Mouse (Mus musculus) neural tube, postnatal 0 days (tissue): ENCODE results near the gene Zfp329. TPM values are rescaled to one million over a fixed set of nuclear protein-coding genes. Genes with fewer than 3 reads are reported as not detected.

Source experiments
- polyA plus RNA-seq: library from polyadenylated mRNA; unstranded; fragments of >200 nt; fragmentation: Nextera tagmentation; extraction: Ambion mirVana; gene quantifications from 2 replicates; pipeline ENCODE4 v1.2.1, GENCODE M21; 2015

The Zfp329 gene
- 18.5 and 20.4 TPM in 2 replicates for polyA plus RNA-seq

DNA sequence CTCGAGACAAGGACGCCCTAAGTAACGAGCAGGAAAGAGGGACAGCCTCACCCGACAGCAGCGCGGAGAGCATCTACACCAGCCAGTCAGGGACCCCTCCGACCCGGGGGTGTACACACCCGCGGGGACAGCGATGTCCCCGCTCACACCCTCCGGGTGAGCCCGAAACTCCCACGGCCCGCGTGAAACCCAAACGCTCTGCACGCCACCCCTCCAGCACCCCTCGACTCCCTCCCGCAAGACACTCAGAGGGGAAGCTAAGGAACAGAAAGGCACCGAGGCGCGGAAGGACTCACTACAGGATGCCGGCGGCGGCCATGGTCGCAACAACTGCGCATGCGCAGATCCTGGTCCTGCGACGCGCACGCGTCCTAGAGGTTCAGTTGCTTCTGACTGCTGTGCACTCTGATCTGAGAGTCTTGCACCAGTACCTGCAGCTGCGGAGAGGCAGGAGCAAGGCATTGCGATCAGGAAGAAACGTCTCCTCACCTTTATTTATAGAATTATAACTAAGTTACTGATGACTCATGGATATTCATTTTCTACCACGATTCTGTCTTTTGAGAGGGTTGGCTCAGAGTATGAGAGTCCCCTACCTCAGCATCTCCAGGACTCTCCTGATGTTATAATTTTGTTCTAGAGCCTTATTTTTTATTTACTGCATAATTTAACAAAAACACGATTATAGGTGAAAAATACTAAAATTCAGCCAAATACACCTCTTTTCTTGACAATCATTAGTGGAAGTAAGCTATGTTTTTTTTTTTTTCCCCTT is at the start of gene Zfp329:
TSS of gene Zfp329 (minus strand) at position 338 of the 775 bp plus-strand sequence.

DNA sequence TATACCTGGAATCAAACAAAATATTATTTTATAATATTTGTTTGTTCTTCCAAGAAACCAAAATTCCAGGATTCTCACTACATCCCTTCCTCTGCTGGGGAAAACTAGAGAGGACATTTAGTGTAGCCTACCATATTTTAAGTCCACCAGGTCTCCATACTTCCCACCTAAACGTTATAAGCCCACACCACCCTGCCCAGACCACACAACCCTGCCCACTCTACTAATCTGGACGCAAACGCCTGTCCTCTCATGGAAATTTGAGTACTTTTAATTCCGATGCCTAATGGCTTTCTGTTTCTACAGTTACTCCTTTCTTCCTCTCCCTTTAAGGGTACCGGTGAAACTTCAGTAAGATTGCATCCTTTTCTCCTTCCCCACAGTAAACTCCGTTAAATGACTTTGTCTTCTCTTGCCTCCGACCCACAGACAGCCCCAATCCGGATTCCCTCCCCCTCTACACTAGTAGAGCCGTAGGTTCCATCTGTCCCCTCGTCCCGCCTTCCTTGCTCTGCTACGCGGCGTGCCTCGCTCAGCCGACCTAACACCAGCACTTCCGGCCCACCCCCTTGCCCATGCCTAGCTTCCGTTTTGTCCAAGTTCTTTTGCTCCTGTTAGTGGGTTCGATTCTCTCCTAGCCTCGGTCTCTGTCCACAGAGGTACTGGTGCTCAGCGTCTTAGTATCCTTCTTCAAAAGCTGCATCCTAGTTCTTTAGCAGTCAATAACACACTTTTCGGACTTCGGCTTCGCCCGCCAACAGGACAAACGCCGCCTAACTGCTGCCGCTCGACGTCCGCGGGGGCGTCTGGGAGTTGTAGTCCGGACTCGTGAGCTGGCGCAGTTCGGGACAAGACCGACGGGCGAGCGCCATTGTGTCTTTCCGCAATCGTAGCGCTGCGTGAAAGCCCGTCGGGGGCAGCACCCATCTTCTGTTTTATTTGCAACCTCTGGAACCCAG is 15.8 kb upstream of the Zfp329 start, which contains the start of gene Zfp110:
TSS of gene Zfp110 (plus strand) at position 600 of the 959 bp plus-strand sequence.

DNA sequence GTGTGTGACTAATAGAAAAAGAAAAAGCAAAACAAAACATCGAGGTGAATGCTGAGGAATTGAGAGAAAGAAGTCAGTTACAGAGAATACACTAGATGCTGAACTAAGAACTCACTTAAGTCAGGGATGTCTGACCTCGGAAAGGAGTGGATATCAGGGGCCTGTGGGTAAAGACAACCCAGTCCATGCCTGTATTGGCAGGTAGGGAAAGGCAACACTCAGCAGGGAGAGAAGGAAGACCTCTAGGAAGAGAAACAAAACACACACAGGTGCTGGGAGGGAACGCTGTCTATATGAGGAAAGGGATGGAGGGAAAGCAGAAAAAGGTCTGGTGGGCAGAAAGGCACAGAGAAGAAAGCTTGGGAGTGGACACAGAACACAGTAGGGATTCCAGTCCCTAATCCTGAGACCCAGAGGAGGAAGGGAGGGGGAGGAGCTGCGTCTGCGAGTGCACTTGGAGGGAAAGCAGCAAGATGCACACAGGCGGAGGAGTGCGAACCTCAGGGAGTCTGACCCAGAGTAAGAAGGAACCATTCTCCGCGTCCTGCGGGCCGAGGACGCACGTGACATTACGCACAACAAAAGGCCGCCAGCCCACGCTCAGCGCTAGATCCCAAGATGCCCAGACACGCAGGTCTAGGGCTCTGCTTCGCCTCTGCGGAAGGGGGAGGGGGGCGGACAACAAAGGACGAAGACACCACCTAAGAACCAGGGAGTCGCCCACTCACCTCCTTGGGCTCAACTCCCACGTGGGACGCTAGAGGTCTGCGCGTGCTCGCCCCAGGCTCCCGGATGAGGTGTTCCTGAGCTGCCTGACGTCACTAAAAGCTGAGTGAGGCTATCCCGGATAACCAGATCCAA is 15.6 kb downstream of the Zfp329 start, which contains the start of gene Zscan18:
TSS of gene Zscan18 (minus strand) at position 770 of the 861 bp plus-strand sequence.

Other genes with a start within 250 kb of the Zfp329 start
- 0.01 TPM in 1 of 2 replicates, not detected in the other for gene Vmn2r53, start 210.1 kb downstream of the Zfp329 start, polyA plus RNA-seq
- gene Vmn2r54, start 178.5 kb downstream of the Zfp329 start, polyA plus RNA-seq = not detected in 2 replicates
- gene Vmn2r55, start 133.9 kb downstream of the Zfp329 start, polyA plus RNA-seq = not detected in 2 replicates
- gene Vmn2r56, start 83.9 kb downstream of the Zfp329 start, polyA plus RNA-seq = not detected in 2 replicates
- 19.4 and 23.9 TPM in 2 replicates for gene Zscan18, start 15.2 kb downstream of the Zfp329 start, polyA plus RNA-seq
- gene Zfp110, start 15.9 kb upstream of the Zfp329 start, polyA plus RNA-seq = 15.4 and 15.5 TPM in 2 replicates
- 4.5 and 5.1 TPM in 2 replicates for gene Zfp128, start 62.3 kb upstream of the Zfp329 start, polyA plus RNA-seq
- gene Zscan22, start 79.0 kb upstream of the Zfp329 start, polyA plus RNA-seq = 6.8 TPM in 2 replicates
- 620 and 632 TPM in 2 replicates for gene Rps5, start 103.4 kb upstream of the Zfp329 start, polyA plus RNA-seq
- gene Rnf225, start 108.6 kb upstream of the Zfp329 start, polyA plus RNA-seq = 1.0 and 1.6 TPM in 2 replicates
- 10.5 and 12.2 TPM in 2 replicates for gene Zfp324, start 147.0 kb upstream of the Zfp329 start, polyA plus RNA-seq
- gene Zfp446, start 159.0 kb upstream of the Zfp329 start, polyA plus RNA-seq = 6.8 and 7.0 TPM in 2 replicates
- 0.17 and 0.32 TPM in 2 replicates for gene Slc27a5, start 179.3 kb upstream of the Zfp329 start, polyA plus RNA-seq
- 179 and 196 TPM in 2 replicates for gene Trim28, start 180.3 kb upstream of the Zfp329 start, polyA plus RNA-seq
- gene Zbtb45, start 191.2 kb upstream of the Zfp329 start, polyA plus RNA-seq = 28.3 and 32.5 TPM in 2 replicates
- 180 and 183 TPM in 2 replicates for gene Chmp2a, start 215.9 kb upstream of the Zfp329 start, polyA plus RNA-seq
- 188 and 191 TPM in 2 replicates for gene Ube2m, start 219.4 kb upstream of the Zfp329 start, polyA plus RNA-seq
- 8.7 and 10.4 TPM in 2 replicates for gene Mzf1, start 235.9 kb upstream of the Zfp329 start, polyA plus RNA-seq